Mouse (Mus musculus): Measurements from ENCODE around the gene Cmbl. TPM values are rescaled to one million over a fixed set of nuclear protein-coding genes. Genes with fewer than 3 reads are reported as not detected.
A peak's percentile ranks its signal among the peaks of the same experiment; 100 is the strongest.

Gene Cmbl
- polyA plus RNA-seq (2014; fragmentation: Nextera tagmentation; extraction: Ambion mirVana), result 5.5 and 5.9 TPM in 2 replicates

- no peak for ATAC-seq (ENCODE audit: low FRiP score, low TSS enrichment)
- no peak within 1 kb of the TSS for H3K4me2 ChIP-seq (replicated peaks; ENCODE audit: low read depth, low read length)
- 72% methylated on average over 5 of the region's 5 CpGs for WGBS
- peaks cover 8% of the 10 kb centered on the region; the same call in 1 of the 2 replicates for H3K4me1 ChIP-seq (ENCODE audit: control insufficient read depth, insufficient read depth, low read length)
- H3K36me3 ChIP-seq (ENCODE audit: control insufficient read depth, insufficient read depth, low read length), result no peaks in the 10 kb centered on the region
- no peaks in the 10 kb centered on the region; the same call in 1 of the 2 replicates for H3K9me3 ChIP-seq (ENCODE audit: control insufficient read depth, low read length)
- no peak within 1 kb of the TSS for H3K4me3 ChIP-seq (ENCODE audit: low read length)
- H3K27me3 ChIP-seq (ENCODE audit: control insufficient read depth, insufficient read depth, low read length), result no peaks in the 10 kb centered on the region
- no peak within 1 kb of the TSS for H3K9ac ChIP-seq (ENCODE audit: low read depth, low read length)
- no peak within 1 kb of the TSS for H3K27ac ChIP-seq (ENCODE audit: low read depth, low read length)
Observed at GRCm38 (mm10) chr15:31565184-31565583, at the start of gene Cmbl. Cmbl (plus strand) TSS chr15:31565389.

GRCm38 (mm10) chr15:31517186-31517585 lies 48.0 kb upstream of the Cmbl start:
- H3K4me2 ChIP-seq (replicated peaks; ENCODE audit: low read depth, low read length), result no peak overlapping the region
- H3K9ac ChIP-seq (ENCODE audit: low read depth, low read length), result no peak overlapping the region
- no peak overlapping the region for H3K4me3 ChIP-seq (ENCODE audit: low read length)
- H3K27ac ChIP-seq (ENCODE audit: low read depth, low read length), result no peak overlapping the region
- no peak for ATAC-seq (ENCODE audit: low FRiP score, low TSS enrichment)
- no peaks in the 10 kb centered on the region for H3K36me3 ChIP-seq (ENCODE audit: control insufficient read depth, insufficient read depth, low read length)
- 93% methylated on average over 1 of the region's 1 CpGs for WGBS
- H3K27me3 ChIP-seq (ENCODE audit: control insufficient read depth, insufficient read depth, low read length), result no peaks in the 10 kb centered on the region
- no peaks in the 10 kb centered on the region for H3K4me1 ChIP-seq (ENCODE audit: control insufficient read depth, insufficient read depth, low read length)
- no peaks in the 10 kb centered on the region for H3K9me3 ChIP-seq (ENCODE audit: control insufficient read depth, low read length)

- ATAC-seq (ENCODE audit: low FRiP score, low TSS enrichment), result no peak
- Histone ChIP-seq H3K36me3 (ENCODE audit: control insufficient read depth, insufficient read depth, low read length) (no peaks in the 10 kb centered on the region), H3K4me2 (replicated peaks; ENCODE audit: low read depth, low read length) (no peak overlapping the region), H3K4me3 (ENCODE audit: low read length) (no peak overlapping the region), H3K27me3 (ENCODE audit: control insufficient read depth, insufficient read depth, low read length) (no peaks in the 10 kb centered on the region), H3K9me3 (ENCODE audit: control insufficient read depth, low read length) (no peaks in the 10 kb centered on the region), H3K27ac (ENCODE audit: low read depth, low read length) (no peak overlapping the region), H3K4me1 (ENCODE audit: control insufficient read depth, insufficient read depth, low read length) (no peaks in the 10 kb centered on the region), H3K9ac (ENCODE audit: low read depth, low read length) (no peak overlapping the region)
- WGBS, result 91% methylated on average over 2 of the region's 2 CpGs
Observed at GRCm38 (mm10) chr15:31518371-31518770, 46.8 kb upstream of the Cmbl start.

GRCm38 (mm10) chr15:31519000-31519399 lies 46.2 kb upstream of the Cmbl start:
- no peak overlapping the region for H3K27ac ChIP-seq (ENCODE audit: low read depth, low read length)
- no peak overlapping the region for H3K4me3 ChIP-seq (ENCODE audit: low read length)
- no peaks in the 10 kb centered on the region for H3K27me3 ChIP-seq (ENCODE audit: control insufficient read depth, insufficient read depth, low read length)
- no peak overlapping the region for H3K4me2 ChIP-seq (replicated peaks; ENCODE audit: low read depth, low read length)
- no peaks in the 10 kb centered on the region for H3K4me1 ChIP-seq (ENCODE audit: control insufficient read depth, insufficient read depth, low read length)
- no peaks in the 10 kb centered on the region for H3K36me3 ChIP-seq (ENCODE audit: control insufficient read depth, insufficient read depth, low read length)
- H3K9me3 ChIP-seq (ENCODE audit: control insufficient read depth, low read length), result no peaks in the 10 kb centered on the region
- WGBS, result 85% methylated on average over 5 of the region's 5 CpGs
- no peak for ATAC-seq (ENCODE audit: low FRiP score, low TSS enrichment)
- H3K9ac ChIP-seq (ENCODE audit: low read depth, low read length), result no peak overlapping the region

- no peak overlapping the region for H3K4me3 ChIP-seq (ENCODE audit: low read length)
- no peak overlapping the region for H3K4me2 ChIP-seq (replicated peaks; ENCODE audit: low read depth, low read length)
- H3K4me1 ChIP-seq (ENCODE audit: control insufficient read depth, insufficient read depth, low read length), result peaks cover 7% of the 10 kb centered on the region; the same call in 1 of the 2 replicates
- no peak for ATAC-seq (ENCODE audit: low FRiP score, low TSS enrichment)
- 86% methylated on average over 1 of the region's 1 CpGs for WGBS
- no peaks in the 10 kb centered on the region for H3K27me3 ChIP-seq (ENCODE audit: control insufficient read depth, insufficient read depth, low read length)
- H3K27ac ChIP-seq (ENCODE audit: low read depth, low read length), result no peak overlapping the region
- no peak overlapping the region for H3K9ac ChIP-seq (ENCODE audit: low read depth, low read length)
- H3K36me3 ChIP-seq (ENCODE audit: control insufficient read depth, insufficient read depth, low read length), result no peaks in the 10 kb centered on the region
- H3K9me3 ChIP-seq (ENCODE audit: control insufficient read depth, low read length), result no peaks in the 10 kb centered on the region
Observed at GRCm38 (mm10) chr15:31526463-31526862, 38.7 kb upstream of the Cmbl start.

- 85% methylated on average over 4 of the region's 4 CpGs for WGBS
Observed at GRCm38 (mm10) chr15:31528477-31528876, 36.7 kb upstream of the Cmbl start.

GRCm38 (mm10) chr15:31529103-31529502 lies 36.1 kb upstream of the Cmbl start:
- H3K9ac ChIP-seq (ENCODE audit: low read depth, low read length), result 0 out of 2 replicates have a peak overlapping the region, but pooled peaks have one; percentile 31
- no peak for ATAC-seq (ENCODE audit: low FRiP score, low TSS enrichment)
- WGBS, result 41% methylated on average over 6 of the region's 6 CpGs

More at GRCm38 (mm10) chr15:31528477-31528876, 36.7 kb upstream of the Cmbl start:
- ATAC-seq (ENCODE audit: low FRiP score, low TSS enrichment), result no peak
- H3K4me1 ChIP-seq (ENCODE audit: control insufficient read depth, insufficient read depth, low read length), result peaks cover 7% of the 10 kb centered on the region; the same call in 1 of the 2 replicates
- no peak overlapping the region for H3K4me3 ChIP-seq (ENCODE audit: low read length)
- no peaks in the 10 kb centered on the region for H3K9me3 ChIP-seq (ENCODE audit: control insufficient read depth, low read length)
- H3K36me3 ChIP-seq (ENCODE audit: control insufficient read depth, insufficient read depth, low read length), result no peaks in the 10 kb centered on the region
- no peak overlapping the region for H3K9ac ChIP-seq (ENCODE audit: low read depth, low read length)
- H3K4me2 ChIP-seq (replicated peaks; ENCODE audit: low read depth, low read length), result no peak overlapping the region
- no peaks in the 10 kb centered on the region for H3K27me3 ChIP-seq (ENCODE audit: control insufficient read depth, insufficient read depth, low read length)
- no peak overlapping the region for H3K27ac ChIP-seq (ENCODE audit: low read depth, low read length)

GRCm38 (mm10) chr15:31529811-31530658 lies 35.2 kb upstream of the Cmbl start:
- Histone ChIP-seq H3K4me2 (replicated peaks; ENCODE audit: low read depth, low read length) (peak overlapping the region; percentile 61), H3K27ac (ENCODE audit: low read depth, low read length) (peak overlapping the region; percentile 98), H3K36me3 (ENCODE audit: control insufficient read depth, insufficient read depth, low read length) (no peaks in the 10 kb centered on the region), H3K4me3 (ENCODE audit: low read length) (peak overlapping the region; percentile 73), H3K9ac (ENCODE audit: low read depth, low read length) (peak overlapping the region; percentile 95), H3K9me3 (ENCODE audit: control insufficient read depth, low read length) (no peaks in the 10 kb centered on the region), H3K27me3 (ENCODE audit: control insufficient read depth, insufficient read depth, low read length) (no peaks in the 10 kb centered on the region), H3K4me1 (ENCODE audit: control insufficient read depth, insufficient read depth, low read length) (peaks cover 7% of the 10 kb centered on the region; the same call in 1 of the 2 replicates)
- ATAC-seq (ENCODE audit: low FRiP score, low TSS enrichment), result peak; percentile 58
- WGBS, result 1% methylated on average over 55 of the region's 56 CpGs

More at GRCm38 (mm10) chr15:31529103-31529502, 36.1 kb upstream of the Cmbl start:
- Histone ChIP-seq H3K36me3 (ENCODE audit: control insufficient read depth, insufficient read depth, low read length) (no peaks in the 10 kb centered on the region), H3K9me3 (ENCODE audit: control insufficient read depth, low read length) (no peaks in the 10 kb centered on the region), H3K4me1 (ENCODE audit: control insufficient read depth, insufficient read depth, low read length) (peaks cover 7% of the 10 kb centered on the region; the same call in 1 of the 2 replicates), H3K4me2 (replicated peaks; ENCODE audit: low read depth, low read length) (peak overlapping the region; percentile 61), H3K27ac (ENCODE audit: low read depth, low read length) (no peak overlapping the region), H3K27me3 (ENCODE audit: control insufficient read depth, insufficient read depth, low read length) (no peaks in the 10 kb centered on the region), H3K4me3 (ENCODE audit: low read length) (peak overlapping the region; percentile 73)

All from kidney, embryonic 14.5 days (tissue).